Mouse (Mus musculus) cerebellum, adult 11 months (tissue): ENCODE data around the gene Btg3.
"Not testable (repeated sequence)": the region's sequence is repeated elsewhere in the genome, so short reads cannot be mapped to it uniquely, and the experiment has no call there.

ENCODE experiments used
- DNase-seq: peaks from one replicate; pipeline ENCODE4 v3.0.0; 2022

The Btg3 gene

GRCm38 (mm10) chr16:78376745-78377570, at the start of gene Btg3:
Btg3 (minus strand) TSS chr16:78377192.
- peak; percentile 20 for DNase-seq

GRCm38 (mm10) chr16:78417733-78418132, 40.7 kb upstream of the Btg3 start:
- no peak for DNase-seq

GRCm38 (mm10) chr16:78416500-78416899, 39.5 kb upstream of the Btg3 start:
- no peak for DNase-seq

- no peak for DNase-seq
These were observed 33.0 kb upstream of the Btg3 start for GRCm38 (mm10) chr16:78409991-78410390.

GRCm38 (mm10) chr16:78407855-78408254, 30.9 kb upstream of the Btg3 start:
- DNase-seq = no peak

GRCm38 (mm10) chr16:78406657-78407056, 29.7 kb upstream of the Btg3 start:
- no peak for DNase-seq

- DNase-seq = no peak
These were observed 25.3 kb upstream of the Btg3 start for GRCm38 (mm10) chr16:78402316-78402715.

- DNase-seq = no peak
These were observed 22.4 kb upstream of the Btg3 start for GRCm38 (mm10) chr16:78399423-78399822.

GRCm38 (mm10) chr16:78398734-78399133, 21.7 kb upstream of the Btg3 start:
- no peak for DNase-seq

- DNase-seq = no peak
These were observed 14.4 kb upstream of the Btg3 start for GRCm38 (mm10) chr16:78391354-78391753.

- no peak for DNase-seq
These were observed 13.0 kb upstream of the Btg3 start for GRCm38 (mm10) chr16:78389986-78390385.

GRCm38 (mm10) chr16:78389122-78389521, 12.1 kb upstream of the Btg3 start:
- no peak for DNase-seq

- DNase-seq = no peak
These were observed 1.5 kb upstream of the Btg3 start for GRCm38 (mm10) chr16:78378493-78378892.

- DNase-seq = no peak
These were observed 936 bp downstream of the Btg3 start for GRCm38 (mm10) chr16:78375821-78376691.

GRCm38 (mm10) chr16:78375222-78375621, 1.8 kb downstream of the Btg3 start:
- DNase-seq = no peak

GRCm38 (mm10) chr16:78373743-78374142, 3.2 kb downstream of the Btg3 start:
- no peak for DNase-seq

GRCm38 (mm10) chr16:78372786-78373185, 4.2 kb downstream of the Btg3 start:
- no peak for DNase-seq

GRCm38 (mm10) chr16:78371491-78372046, 5.4 kb downstream of the Btg3 start:
- no peak for DNase-seq

- DNase-seq = not testable (repeated sequence)
These were observed 12.4 kb downstream of the Btg3 start for GRCm38 (mm10) chr16:78364554-78364953.

GRCm38 (mm10) chr16:78361466-78361865, 15.5 kb downstream of the Btg3 start:
- no peak for DNase-seq

GRCm38 (mm10) chr16:78357757-78358156, 19.2 kb downstream of the Btg3 start:
- DNase-seq = no peak

GRCm38 (mm10) chr16:78347328-78347926, 29.6 kb downstream of the Btg3 start:
- no peak for DNase-seq
